Mouse (Mus musculus) C2C12 (cell line): ENCODE measurements around the gene Grin2a.

ENCODE experiments used
- CTCF ChIP-seq: IDR thresholded peaks from one replicate; pipeline ENCODE4 v1.5.1; 2011; ENCODE audit not compliant: control insufficient read depth, insufficient read depth, insufficient read length
- FOSL1 ChIP-seq: IDR thresholded peaks from one replicate; pipeline ENCODE4 v1.8.0; 2011; ENCODE audit warnings: mild to moderate bottlenecking, low read length; ENCODE audit not compliant: poor library complexity, insufficient read depth, severe bottlenecking
- MAX ChIP-seq: IDR thresholded peaks from one replicate; pipeline ENCODE4 v1.6.1; 2011; ENCODE audit warnings: mild to moderate bottlenecking, control low read depth
- MYOD1 ChIP-seq: IDR thresholded peaks from one replicate; pipeline ENCODE4 v1.6.1; 2011; ENCODE audit warnings: low read depth; ENCODE audit not compliant: control insufficient read depth, insufficient read length
- MYOG ChIP-seq: IDR thresholded peaks from one replicate; pipeline ENCODE4 v1.6.1; 2011; ENCODE audit not compliant: control insufficient read depth, insufficient read length; ENCODE audit errors: extremely low read depth

- TF ChIP-seq CTCF (no peak), MYOD1 (no peak), MAX (no peak), MYOG (no peak), FOSL1 (no peak)
Measured at GRCm38 (mm10) chr16:10001601-10002000, 6.2 kb upstream of the Grin2a start.
